In genomic region chr2:29868949-29869645, GRCm38 (mm10) we compare ENCODE assay signal across 8 mouse cellular contexts. TPM values are rescaled to one million over a fixed set of nuclear protein-coding genes. Genes with fewer than 3 reads are reported as not detected.
DNase-seq lines count a peak whose midpoint lies in the region; ATAC-seq and TF ChIP-seq lines count a peak whose summit lies in the region.

Gene Cercam, plus strand, starts transcription at chr2:29869164.

- ATAC-seq in neural tube, embryonic 15.5 days (ENCODE audit: low FRiP score), result peak; percentile 92

- H3K4me2 ChIP-seq in neural tube, embryonic 15.5 days, result peak within 1 kb of the TSS; percentile 84

- TF ChIP-seq CTCF in layer of hippocampus, adult 2 months (conservative IDR thresholded peaks at IDR 0.05), result peak; percentile 99
- TF ChIP-seq CTCF in lung, adult 2 months (IDR thresholded peaks at IDR 0.05; ENCODE audit: insufficient read depth, low read length), result peak; percentile 82

- H3K9me3 ChIP-seq in neural tube, embryonic 15.5 days (replicated peaks), result no peaks in the 10 kb centered on the region

- DNase-seq in MN1 (ENCODE audit: low spot score), result peak; percentile 92
- DNase-seq in cerebellum, adult 8-10 months, result peak; percentile 89
- peak; percentile 89 for DNase-seq in forelimb bud, embryonic 11.5 days (ENCODE audit: low read depth, low spot score)
- peak; percentile 92 for DNase-seq in heart, postnatal 4 days
- peak; percentile 86 to 88 for DNase-seq in layer of hippocampus, adult 2 months (ENCODE audit: low spot score in 2 of 2)
- peak; percentile 80 for DNase-seq in lung, adult 2 months
- DNase-seq in thymus, adult 18-20 months, result peak; percentile 71 to 79

- H3K27ac ChIP-seq in layer of hippocampus, adult 2 months, result peak within 1 kb of the TSS; percentile 56
- H3K27ac ChIP-seq in neural tube, embryonic 15.5 days (replicated peaks), result peak within 1 kb of the TSS; percentile 88

- no peaks in the 10 kb centered on the region for H3K27me3 ChIP-seq in neural tube, embryonic 15.5 days (replicated peaks)

- WGBS in lung, adult 2 months, result 1% methylated on average over 44 of the region's 44 CpGs
- WGBS in neural tube, embryonic 15.5 days, result under 1% methylated on average over 44 of the region's 44 CpGs

- H3K4me1 ChIP-seq in lung, adult 2 months (ENCODE audit: control insufficient read depth, insufficient read depth, low read length), result peaks cover 5% of the 10 kb centered on the region; the same call in 1 of the 2 replicates
- H3K4me1 ChIP-seq in neural tube, embryonic 15.5 days, result peaks cover 23% of the 10 kb centered on the region

- H3K4me3 ChIP-seq in layer of hippocampus, adult 2 months, result peak within 1 kb of the TSS; percentile 68
- H3K4me3 ChIP-seq in lung, adult 2 months (replicated peaks; ENCODE audit: extremely low read depth, low read depth, low read length), result peak within 1 kb of the TSS; percentile 83
- peak within 1 kb of the TSS; percentile 52 for H3K4me3 ChIP-seq in neural tube, embryonic 15.5 days (replicated peaks)

- peak within 1 kb of the TSS; percentile 52 for H3K9ac ChIP-seq in neural tube, embryonic 15.5 days (replicated peaks)

- no peaks in the 10 kb centered on the region; the same call in 1 of the 2 replicates for H3K36me3 ChIP-seq in neural tube, embryonic 15.5 days

- no peak for TF ChIP-seq POLR2A in lung, adult 2 months (IDR thresholded peaks at IDR 0.05; ENCODE audit: borderline replicate concordance, extremely low read depth, low read depth, low read length)

RNA-seq across cellular contexts. Expression of gene Cercam, which starts in this region (rescaled TPM):
- 10 to 100 TPM; 13.4 to 13.9 TPM for total RNA-seq in heart, postnatal 4 days (2021)
- total RNA-seq in layer of hippocampus, adult 2 months (2021), result 1 to 10 TPM; 7.9 to 10.0 TPM
- polyA plus RNA-seq in lung, adult 2 months (2012; rRNA removed), result 8.4 and 9.5 TPM in 2 replicates
- polyA plus RNA-seq in neural tube, embryonic 15.5 days (2015; fragmentation: Nextera tagmentation; extraction: Ambion mirVana), result 25.8 and 27.4 TPM in 2 replicates

Comparison
In these comparisons a context has a peak if more than half of its experiments do, and no peak if none do; other contexts are left out.
1. Peak in every context shown above with its lines: DNase-seq, ATAC-seq, H3K4me3 ChIP-seq and H3K27ac ChIP-seq.